Mouse (Mus musculus) retina, postnatal 1 day (tissue): ENCODE measurements around the gene R3hdml.

Experiments
- DNase-seq: peaks from one replicate; pipeline ENCODE4 v3.0.0-alpha.2; 2012

The R3hdml gene

GRCm38 (mm10) chr2:163541568-163542182 lies 49.6 kb downstream of the R3hdml start:
- DNase-seq: no peak

- no peak for DNase-seq
Measured at GRCm38 (mm10) chr2:163542674-163543073, 50.6 kb downstream of the R3hdml start.

- DNase-seq: no peak
Measured at GRCm38 (mm10) chr2:163546623-163547318, 54.7 kb downstream of the R3hdml start.

- no peak for DNase-seq
Measured at GRCm38 (mm10) chr2:163548822-163549221, 56.7 kb downstream of the R3hdml start.

GRCm38 (mm10) chr2:163549786-163550185 lies 57.7 kb downstream of the R3hdml start:
- peak; percentile 34 for DNase-seq
